Mouse (Mus musculus) small intestine, adult 2 months (tissue): Measurements from ENCODE around the gene Psma2.

Experiments used
- CTCF ChIP-seq: fragments of 200-500 bp; IDR thresholded peaks from 2 replicates; pipeline ENCODE4 v1.5.1; 2012; ENCODE audit warnings: low read depth, mild to moderate bottlenecking, control low read depth, inconsistent platforms, low read length, moderate library complexity, mixed read lengths; ENCODE audit not compliant: insufficient replicate concordance, insufficient read length; ENCODE audit errors: extremely low read depth
- POLR2A ChIP-seq: fragments of 200-500 bp; IDR thresholded peaks from 2 replicates; pipeline ENCODE4 v1.6.1; 2012; ENCODE audit warnings: low read depth, mild to moderate bottlenecking, control low read depth, inconsistent platforms, low read length, moderate library complexity

GRCm38 (mm10) chr13:14580392-14580791 is 32.6 kb upstream of the Psma2 start:
- TF ChIP-seq CTCF (no peak), POLR2A (no peak)
